Mouse (Mus musculus) frontal cortex, adult 2 months (tissue): ENCODE data around the gene Cldn6. TPM values are rescaled to one million over a fixed set of nuclear protein-coding genes. Genes with fewer than 3 reads are reported as not detected.
A peak's percentile ranks its signal among the peaks of the same experiment; 100 is the strongest.

Experiments
- DNase-seq, 2 experiments: peaks; one replicate each; pipeline ENCODE4 v3.0.0; 2022; ENCODE audit warnings: low spot score in 1 of 2; ENCODE audit errors: extremely low spot score in 1 of 2
- polyA plus RNA-seq: library from polyadenylated mRNA; depleted of rRNA; stranded (reverse); fragments of >200 nt; gene quantifications from 2 replicates; pipeline ENCODE4 v1.2.3, GENCODE M21; 2012; rRNA removed

The Cldn6 gene
- polyA plus RNA-seq, 1 experiment = 0.08 TPM

- no peak for DNase-seq
These were observed 38.0 kb downstream of the Cldn6 start for GRCm38 (mm10) chr17:23717003-23717402.

DNA sequence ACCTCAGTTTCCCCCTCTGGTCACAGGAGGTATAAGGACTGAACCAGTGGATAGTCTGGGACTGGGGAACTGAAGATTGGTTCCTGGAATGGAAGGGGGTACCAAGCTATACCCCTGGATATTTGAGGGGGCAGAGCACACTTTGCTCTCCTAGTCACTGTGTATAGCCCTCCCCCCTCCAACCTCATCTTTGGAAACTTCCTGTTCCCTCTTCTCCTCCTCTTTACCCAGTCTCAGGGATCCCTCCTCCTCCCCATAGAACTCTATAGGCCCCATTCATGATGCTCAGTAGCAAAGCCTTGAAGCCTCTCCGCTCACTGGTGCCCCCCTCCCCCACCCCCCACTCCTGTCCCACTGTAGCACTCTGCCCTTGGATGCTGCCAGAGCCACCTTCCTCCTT lies 40.4 kb downstream of the Cldn6 start:
- DNase-seq = no peak

- DNase-seq = no peak
These were observed 42.8 kb downstream of the Cldn6 start for GRCm38 (mm10) chr17:23721886-23722285.

- no peak for DNase-seq
These were observed 43.5 kb downstream of the Cldn6 start, which contains the start of gene 1520401A03Rik for GRCm38 (mm10) chr17:23722376-23723125. Gene 1520401A03Rik (minus strand): TSS chr17:23722783.

- DNase-seq = no peak
These were observed 46.4 kb downstream of the Cldn6 start for GRCm38 (mm10) chr17:23725477-23725876.

DNA sequence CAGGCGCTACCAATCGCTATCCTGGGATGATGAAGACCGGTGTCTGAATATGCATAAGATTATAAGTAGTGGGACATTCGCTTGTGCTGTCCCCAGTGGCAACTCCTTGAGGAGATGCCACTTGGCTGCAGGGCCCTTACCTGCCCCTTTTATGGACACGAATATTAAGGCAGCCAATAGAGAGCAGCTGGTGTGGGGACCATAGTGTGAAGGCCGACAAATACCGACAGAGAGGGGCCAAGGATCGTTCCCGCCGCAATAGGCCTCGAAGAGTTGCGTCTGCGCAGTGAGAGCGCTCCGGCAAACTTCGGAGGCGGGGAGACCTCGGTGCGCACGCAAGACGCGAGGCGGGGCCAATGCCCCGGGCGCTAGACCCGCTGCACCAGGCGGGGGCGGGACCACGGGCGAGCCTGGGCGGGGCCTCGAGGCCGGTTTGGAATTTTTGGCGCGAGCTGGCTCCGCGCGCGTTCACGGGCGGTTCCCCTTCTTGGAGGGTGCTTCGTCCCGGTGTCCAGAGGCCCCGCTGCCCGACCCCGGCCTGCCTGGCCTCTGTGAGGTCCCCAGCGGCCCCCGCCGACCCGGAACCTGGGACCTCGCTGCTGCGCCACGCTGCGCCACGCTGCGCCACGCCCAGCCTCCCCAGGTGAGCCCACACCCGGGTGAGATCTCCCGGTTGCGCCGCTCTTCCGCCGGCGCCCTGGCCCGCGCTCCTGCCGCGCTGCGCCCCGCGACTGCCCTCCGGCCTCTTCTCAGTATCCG lies 47.1 kb downstream of the Cldn6 start, which contains the start of gene Pkmyt1:
Gene Pkmyt1, plus strand, starts transcription at position 338 of the 759 bp plus-strand sequence.
- peak; percentile 80 to 95 for DNase-seq

DNA sequence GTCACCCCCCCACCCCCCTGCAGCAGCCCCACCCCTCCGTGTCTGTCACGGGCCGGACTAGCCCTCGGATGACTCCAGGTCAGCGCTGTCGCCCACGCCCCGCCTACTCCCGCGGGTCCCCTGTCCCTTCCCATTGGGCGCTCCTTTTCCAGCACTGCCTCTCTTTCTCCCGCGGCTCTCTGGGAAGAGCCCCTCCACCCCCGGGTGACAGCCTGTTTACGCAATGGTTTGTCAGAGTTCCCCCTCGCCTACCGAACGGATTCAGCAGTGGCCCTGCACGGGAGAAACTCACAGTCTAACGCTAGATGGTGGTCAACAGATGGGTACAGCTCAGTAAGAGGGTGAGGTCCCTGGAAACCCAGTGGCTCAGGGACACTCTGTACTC lies 47.7 kb downstream of the Cldn6 start:
- peak in 1 of 2 experiments; percentile 63 for DNase-seq

- DNase-seq = no peak
These were observed 51.4 kb downstream of the Cldn6 start for GRCm38 (mm10) chr17:23730441-23730840.

Other genes with a start within 250 kb of the Cldn6 start
- not detected in 2 replicates for gene Vmn2r117, start 199.6 kb upstream of the Cldn6 start, polyA plus RNA-seq
- 7.9 and 8.4 TPM in 2 replicates for gene Zfp213, start 115.0 kb upstream of the Cldn6 start, polyA plus RNA-seq
- gene Zfp13, start 79.8 kb upstream of the Cldn6 start, polyA plus RNA-seq = 27.8 and 32.2 TPM in 2 replicates
- gene Zscan10, start 78.4 kb upstream of the Cldn6 start, polyA plus RNA-seq = 0.04 TPM in 1 of 2 replicates, not detected in the other
- 0.38 and 0.40 TPM in 2 replicates for gene Mmp25, start 34.0 kb upstream of the Cldn6 start, polyA plus RNA-seq
- gene Bicdl2, start 18.7 kb upstream of the Cldn6 start, polyA plus RNA-seq = not detected in 2 replicates
- gene Hcfc1r1, start 5.7 kb upstream of the Cldn6 start, polyA plus RNA-seq = 114 and 144 TPM in 2 replicates
- 9.1 and 11.3 TPM in 2 replicates for gene Thoc6, start 5.4 kb upstream of the Cldn6 start, polyA plus RNA-seq
- gene Tnfrsf12a, start 1.8 kb upstream of the Cldn6 start, polyA plus RNA-seq = 5.6 and 7.0 TPM in 2 replicates
- 0.14 and 0.19 TPM in 2 replicates for gene Cldn9, start 4.8 kb downstream of the Cldn6 start, polyA plus RNA-seq
- 0.13 and 0.24 TPM in 2 replicates for gene 1520401A03Rik, start 43.5 kb downstream of the Cldn6 start, polyA plus RNA-seq
- gene Pkmyt1, start 47.1 kb downstream of the Cldn6 start, polyA plus RNA-seq = 8.1 and 8.7 TPM in 2 replicates
- gene Paqr4, start 61.6 kb downstream of the Cldn6 start, polyA plus RNA-seq = 47.2 and 49.8 TPM in 2 replicates
- 0.38 and 0.52 TPM in 2 replicates for gene Kremen2, start 66.6 kb downstream of the Cldn6 start, polyA plus RNA-seq
- gene Flywch1, start 92.4 kb downstream of the Cldn6 start, polyA plus RNA-seq = 208 and 231 TPM in 2 replicates
- gene Flywch2, start 106.8 kb downstream of the Cldn6 start, polyA plus RNA-seq = 38.8 and 41.8 TPM in 2 replicates
- gene Srrm2, start 111.3 kb downstream of the Cldn6 start, polyA plus RNA-seq = 732 and 866 TPM in 2 replicates
- 610 and 742 TPM in 2 replicates for gene Elob, start 149.9 kb downstream of the Cldn6 start, polyA plus RNA-seq
- 0.16 and 1.0 TPM in 2 replicates for gene Prss33, start 156.8 kb downstream of the Cldn6 start, polyA plus RNA-seq
- gene Prss32, start 164.6 kb downstream of the Cldn6 start, polyA plus RNA-seq = 0.06 and 0.10 TPM in 2 replicates
- 0.10 and 0.15 TPM in 2 replicates for gene Prss41, start 164.9 kb downstream of the Cldn6 start, polyA plus RNA-seq
- not detected in 2 replicates for gene Prss21, start 188.8 kb downstream of the Cldn6 start, polyA plus RNA-seq
- gene Dcpp1, start 201.6 kb downstream of the Cldn6 start, polyA plus RNA-seq = not detected in 2 replicates
- not detected in 2 replicates for gene Dcpp2, start 201.6 kb downstream of the Cldn6 start, polyA plus RNA-seq
- gene Dcpp3, start 238.2 kb downstream of the Cldn6 start, polyA plus RNA-seq = not detected in 2 replicates